Mouse (Mus musculus): ENCODE measurements at regions not wholly inside any gene's neighbourhood (a gene's known extent, or its start where the extent isn't known, plus 50 kb on each side); places are given as distances from the start of the nearest gene placed in this dataset.

DNA sequence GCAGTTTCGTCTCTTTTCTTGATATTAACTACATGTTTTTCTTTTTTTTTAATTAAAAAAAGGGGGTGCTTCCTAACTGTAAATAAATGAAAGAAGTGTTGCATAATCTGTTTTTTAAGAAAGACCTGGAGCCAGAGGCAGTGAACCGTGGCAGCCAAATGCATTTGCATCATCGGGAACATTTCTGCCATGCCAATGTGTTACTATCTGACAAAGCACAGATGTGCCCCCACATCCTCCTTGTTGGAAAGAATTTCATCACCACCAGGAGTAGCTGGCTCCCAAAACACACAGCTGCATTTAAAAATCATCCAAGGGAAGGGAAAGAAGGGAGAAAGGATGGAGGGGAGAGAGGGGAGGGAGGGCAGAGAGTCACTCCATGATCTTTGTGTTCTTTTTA lies 74.0 kb upstream of the C1qtnf7 start:
- Histone ChIP-seq H3K9me3 (no peaks in the 10 kb centered on the region), H3K9ac (no peak overlapping the region), H3K36me3 (no peaks in the 10 kb centered on the region), H3K27ac (no peak overlapping the region), H3K4me2 (no peak overlapping the region), H3K4me1 (replicated peaks) (no peaks in the 10 kb centered on the region; the same call in 1 of the 2 replicates), H3K4me3 (no peak overlapping the region), H3K27me3 (no peaks in the 10 kb centered on the region)
- WGBS = 76% methylated on average over 3 of the region's 3 CpGs
- no peak for ATAC-seq (ENCODE audit: low FRiP score)

DNA sequence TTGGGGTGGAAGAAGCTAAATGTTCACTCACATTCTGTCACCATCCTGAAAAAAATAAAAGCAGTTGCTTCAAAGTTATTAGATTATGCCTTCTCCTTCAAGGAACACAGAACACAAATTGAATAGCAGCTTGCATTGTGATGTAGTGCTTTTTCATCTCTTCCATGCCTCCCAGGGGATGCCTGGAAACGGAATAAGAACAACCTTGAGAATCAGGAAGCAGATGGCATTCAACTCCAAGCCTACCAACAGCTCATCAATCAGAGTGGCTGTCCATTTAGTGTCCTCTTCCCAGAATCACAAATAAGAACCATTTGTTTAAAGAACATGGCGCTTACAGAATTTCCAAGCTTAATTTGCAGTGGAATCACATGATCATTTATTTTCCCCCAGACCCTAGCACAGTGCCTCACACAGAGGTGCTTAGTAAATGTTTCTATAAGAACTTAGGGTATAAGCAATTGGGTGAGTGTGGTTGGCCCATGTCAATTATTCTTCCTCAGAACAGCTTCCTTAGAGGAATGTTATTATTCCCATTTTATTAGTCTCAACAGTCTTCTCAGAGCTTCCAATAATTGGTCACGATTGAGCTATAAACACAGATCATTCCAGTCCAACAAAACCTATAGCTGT lies 70.6 kb upstream of the C1qtnf7 start:
- no peaks in the 10 kb centered on the region for H3K36me3 ChIP-seq
- 0 out of 2 replicates have a peak, but pooled peaks cover 5% of the 10 kb centered on the region for H3K9me3 ChIP-seq
- 44% methylated on average over 3 of the region's 3 CpGs for WGBS
- no peaks in the 10 kb centered on the region for H3K27me3 ChIP-seq
- ATAC-seq (ENCODE audit: low FRiP score) = no peak
- no peaks in the 10 kb centered on the region; the same call in 1 of the 2 replicates for H3K4me1 ChIP-seq (replicated peaks)
- no peak overlapping the region for H3K4me3 ChIP-seq
- no peak overlapping the region for H3K4me2 ChIP-seq
- no peak overlapping the region for H3K9ac ChIP-seq
- no peak overlapping the region for H3K27ac ChIP-seq

DNA sequence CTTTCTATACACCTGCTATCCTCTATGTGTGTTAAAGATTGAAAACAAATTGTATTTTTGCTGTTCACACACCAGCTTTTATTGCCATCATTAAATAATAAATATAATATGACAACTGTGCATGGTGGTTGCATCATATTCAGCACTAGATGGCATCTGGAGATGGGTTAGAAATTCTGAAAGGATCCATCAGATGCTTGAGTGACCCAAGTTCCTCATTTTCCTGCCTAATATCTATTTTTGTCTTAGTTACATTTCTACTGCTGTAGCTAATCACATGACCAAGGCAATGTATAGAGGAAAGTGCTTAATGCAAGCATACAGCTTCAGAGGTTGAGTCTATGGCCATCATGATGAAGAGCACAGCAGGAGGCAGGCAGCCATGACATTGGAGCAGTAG lies 69.7 kb upstream of the C1qtnf7 start:
- Histone ChIP-seq H3K36me3 (no peaks in the 10 kb centered on the region), H3K27me3 (no peaks in the 10 kb centered on the region), H3K4me1 (replicated peaks) (no peaks in the 10 kb centered on the region; the same call in 1 of the 2 replicates), H3K4me2 (no peak overlapping the region), H3K4me3 (no peak overlapping the region), H3K9ac (no peak overlapping the region), H3K9me3 (0 out of 2 replicates have a peak, but pooled peaks cover 5% of the 10 kb centered on the region), H3K27ac (no peak overlapping the region)
- ATAC-seq (ENCODE audit: low FRiP score) = no peak

DNA sequence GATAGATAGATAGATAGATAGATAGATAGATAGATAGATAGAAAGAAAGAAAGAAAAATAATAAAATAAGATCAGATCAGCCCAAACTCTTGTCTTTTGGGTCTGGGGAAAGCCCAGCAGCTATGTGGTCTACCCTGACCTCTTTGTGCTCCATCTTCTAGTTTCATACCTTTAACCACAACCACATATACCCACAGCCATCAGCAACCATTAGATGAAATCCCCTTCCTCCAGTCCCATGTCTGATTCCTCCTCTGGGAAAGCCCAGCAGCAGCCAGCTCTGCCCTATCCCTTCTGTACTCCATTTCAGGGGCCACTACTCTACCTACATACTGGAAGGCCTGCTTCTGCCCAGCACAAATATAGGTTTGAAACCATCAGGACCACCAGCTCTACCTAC lies 69.0 kb upstream of the C1qtnf7 start:
- H3K9ac ChIP-seq = no peak overlapping the region
- H3K36me3 ChIP-seq = no peaks in the 10 kb centered on the region
- no peaks in the 10 kb centered on the region; the same call in 1 of the 2 replicates for H3K4me1 ChIP-seq (replicated peaks)
- no peak overlapping the region for H3K27ac ChIP-seq
- no peak for ATAC-seq (ENCODE audit: low FRiP score)
- no peak overlapping the region for H3K4me3 ChIP-seq
- H3K27me3 ChIP-seq = no peaks in the 10 kb centered on the region
- 0 out of 2 replicates have a peak, but pooled peaks cover 5% of the 10 kb centered on the region for H3K9me3 ChIP-seq
- no peak overlapping the region for H3K4me2 ChIP-seq

DNA sequence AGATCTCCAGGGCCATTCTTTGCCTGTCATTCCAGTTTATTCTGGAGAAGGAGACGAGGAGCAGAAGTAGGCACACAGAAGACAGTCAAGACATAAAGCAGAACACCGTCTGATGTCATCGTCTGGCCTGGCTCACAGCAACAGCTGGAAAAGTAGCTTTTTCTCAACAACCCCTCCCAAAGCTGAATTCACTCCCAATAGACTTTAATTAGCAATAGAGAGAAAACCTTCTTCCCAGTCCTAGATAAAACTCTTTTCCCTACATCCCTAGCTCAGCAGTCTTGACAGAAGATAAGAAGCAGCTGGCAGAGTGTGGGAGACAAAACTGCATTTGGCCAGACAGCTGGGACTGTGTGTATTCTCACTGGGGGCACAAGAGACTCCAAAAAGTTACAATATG lies 59.3 kb upstream of the C1qtnf7 start:
- H3K4me3 ChIP-seq = no peak overlapping the region
- no peak overlapping the region for H3K27ac ChIP-seq
- H3K27me3 ChIP-seq = no peaks in the 10 kb centered on the region
- no peaks in the 10 kb centered on the region for H3K36me3 ChIP-seq
- H3K4me1 ChIP-seq (replicated peaks) = no peaks in the 10 kb centered on the region
- ATAC-seq (ENCODE audit: low FRiP score) = no peak
- no peaks in the 10 kb centered on the region for H3K9me3 ChIP-seq
- no peak overlapping the region for H3K9ac ChIP-seq
- WGBS = 88% methylated on average over 3 of the region's 3 CpGs
- H3K4me2 ChIP-seq = no peak overlapping the region

DNA sequence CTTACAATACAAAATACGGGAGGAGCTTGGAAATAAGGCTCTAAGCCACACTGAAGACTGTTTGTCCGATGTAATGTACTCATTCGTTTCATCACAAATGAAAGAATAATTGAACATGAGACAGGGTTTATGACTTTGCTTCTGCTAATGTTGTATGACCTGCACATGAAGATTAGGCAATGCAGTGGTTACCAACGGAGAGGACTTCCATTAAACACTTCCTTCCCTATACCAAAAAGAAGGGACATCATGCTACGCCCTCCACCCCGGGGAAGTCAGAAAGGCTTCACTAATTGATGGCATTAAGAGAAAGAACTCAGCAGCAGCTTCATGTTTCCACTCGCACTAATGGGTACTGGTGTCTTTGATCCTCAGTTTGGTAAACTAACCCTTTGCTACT lies 57.6 kb upstream of the C1qtnf7 start:
- H3K36me3 ChIP-seq = no peaks in the 10 kb centered on the region
- H3K27me3 ChIP-seq = no peaks in the 10 kb centered on the region
- H3K4me3 ChIP-seq = no peak overlapping the region
- no peaks in the 10 kb centered on the region for H3K9me3 ChIP-seq
- ATAC-seq (ENCODE audit: low FRiP score) = no peak
- H3K9ac ChIP-seq = no peak overlapping the region
- H3K4me2 ChIP-seq = no peak overlapping the region
- WGBS = 85% methylated on average over 7 of the region's 7 CpGs
- H3K27ac ChIP-seq = no peak overlapping the region
- H3K4me1 ChIP-seq (replicated peaks) = no peaks in the 10 kb centered on the region

DNA sequence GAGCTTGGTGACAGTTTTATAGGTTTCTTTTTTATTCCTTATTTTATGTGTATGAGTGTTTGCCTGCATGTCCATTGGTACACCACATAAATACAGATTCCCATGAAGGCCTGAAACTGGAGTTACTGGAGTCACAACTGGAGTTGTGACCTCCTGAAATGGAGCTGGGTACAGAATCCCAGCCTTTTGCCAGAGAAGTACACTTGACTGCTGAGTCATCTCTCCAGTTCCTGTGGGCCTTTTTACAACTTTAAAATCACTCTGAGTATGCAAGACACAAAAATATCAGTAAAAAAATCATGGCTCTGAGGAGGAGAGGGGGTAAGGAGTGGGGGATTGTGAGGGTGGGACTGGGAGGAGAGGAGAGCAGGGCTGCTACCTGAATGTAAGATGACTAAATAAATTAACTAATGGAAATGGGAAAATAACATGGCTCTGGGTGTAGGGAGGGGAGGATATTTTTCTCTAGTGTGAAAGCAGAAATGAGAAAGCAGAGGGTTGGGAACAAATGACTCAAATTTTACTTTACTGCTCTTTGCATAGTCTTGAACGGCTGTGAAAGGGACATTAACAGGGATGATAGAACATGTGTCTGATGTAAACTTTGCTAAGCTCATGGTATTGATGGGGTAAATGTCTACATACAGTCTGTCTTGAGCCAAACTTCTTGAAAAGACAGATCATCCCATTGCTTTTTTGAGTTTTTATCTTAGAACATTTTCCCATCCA lies 53.2 kb upstream of the C1qtnf7 start:
- no peaks in the 10 kb centered on the region for H3K4me1 ChIP-seq (replicated peaks)
- H3K4me2 ChIP-seq = no peak overlapping the region
- H3K9me3 ChIP-seq = no peaks in the 10 kb centered on the region
- H3K4me3 ChIP-seq = no peak overlapping the region
- no peaks in the 10 kb centered on the region for H3K36me3 ChIP-seq
- no peaks in the 10 kb centered on the region for H3K27me3 ChIP-seq
- ATAC-seq (ENCODE audit: low FRiP score) = no peak
- no peak overlapping the region for H3K9ac ChIP-seq
- WGBS = 84% methylated on average over 1 of the region's 1 CpGs
- H3K27ac ChIP-seq = no peak overlapping the region

Data from hindbrain, embryonic 13.5 days (tissue).